Mouse (Mus musculus) right cerebral cortex, postnatal 14 days (tissue): ENCODE results near the gene Fscn2.
A peak's percentile ranks its signal among the peaks of the same experiment; 100 is the strongest.

Experiments
- DNase-seq: peaks from one replicate; pipeline ENCODE4 v3.0.0; 2022

The Fscn2 gene

DNA sequence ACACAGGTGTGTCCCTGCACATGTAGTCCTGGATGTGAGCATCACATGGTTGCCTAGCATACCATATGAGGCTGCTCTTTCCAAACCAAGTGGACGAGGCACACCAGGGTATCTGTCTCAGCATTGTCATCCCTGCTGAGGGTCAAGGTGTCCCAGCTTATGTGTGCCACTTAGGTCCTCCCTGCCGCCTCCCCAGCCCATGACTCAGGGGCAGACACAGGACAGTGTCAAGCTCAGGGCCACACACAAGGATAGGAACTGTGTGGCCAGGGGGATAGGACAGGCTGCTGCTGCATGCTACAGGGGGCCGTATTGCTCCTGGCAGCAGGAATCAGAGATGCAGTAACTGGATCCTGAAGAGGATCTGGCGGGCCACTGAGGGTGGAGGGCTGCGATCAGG, 579 bp upstream of the Fscn2 start:
- no peak for DNase-seq

DNA sequence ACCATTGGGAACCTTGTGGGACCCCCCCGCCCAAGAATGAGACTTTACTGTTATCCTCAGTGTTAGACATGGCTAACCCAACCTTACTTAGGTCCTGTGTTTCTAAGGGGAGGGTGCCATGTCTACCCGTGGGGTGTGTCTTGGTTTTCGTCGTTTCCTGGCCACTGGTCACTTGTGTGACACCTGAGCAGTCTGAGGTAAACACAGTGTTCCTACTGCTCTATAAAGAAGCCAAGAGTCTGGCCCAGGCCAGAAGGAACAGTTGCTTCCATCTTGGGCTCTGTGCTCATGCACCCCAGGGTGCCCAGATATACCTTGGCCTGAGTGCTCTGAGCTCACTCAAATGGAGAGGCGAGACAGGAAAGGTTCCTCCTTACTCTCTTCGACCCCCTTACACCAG, 1.6 kb downstream of the Fscn2 start:
- DNase-seq: no peak

DNA sequence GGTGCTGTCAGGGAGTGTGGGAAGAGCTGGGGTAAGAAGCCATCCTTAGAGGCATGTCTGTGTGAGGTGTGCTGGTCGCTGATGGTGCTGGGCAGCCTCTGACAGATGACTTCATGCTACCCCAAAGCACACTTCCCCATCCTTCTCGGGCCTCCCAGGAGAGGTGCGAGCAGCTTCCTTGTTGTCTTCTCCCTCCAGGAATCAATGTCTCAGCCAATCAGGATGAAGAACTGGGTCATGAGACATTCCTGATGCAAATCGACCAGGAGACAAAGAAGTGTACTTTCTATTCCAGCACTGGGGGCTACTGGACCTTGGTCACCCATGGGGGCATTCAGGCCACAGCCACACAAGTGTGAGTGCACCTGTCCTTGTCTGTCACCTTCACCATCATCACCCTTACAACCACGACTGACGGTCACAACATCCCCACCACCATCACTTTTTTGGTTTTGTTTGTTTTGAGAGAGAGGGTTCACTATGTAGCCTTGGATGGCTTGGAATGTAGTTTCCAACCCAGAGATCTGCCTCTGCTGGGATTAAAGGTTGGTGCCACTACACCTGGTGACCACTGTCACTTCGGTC, 5.2 kb downstream of the Fscn2 start:
- no peak for DNase-seq

DNA sequence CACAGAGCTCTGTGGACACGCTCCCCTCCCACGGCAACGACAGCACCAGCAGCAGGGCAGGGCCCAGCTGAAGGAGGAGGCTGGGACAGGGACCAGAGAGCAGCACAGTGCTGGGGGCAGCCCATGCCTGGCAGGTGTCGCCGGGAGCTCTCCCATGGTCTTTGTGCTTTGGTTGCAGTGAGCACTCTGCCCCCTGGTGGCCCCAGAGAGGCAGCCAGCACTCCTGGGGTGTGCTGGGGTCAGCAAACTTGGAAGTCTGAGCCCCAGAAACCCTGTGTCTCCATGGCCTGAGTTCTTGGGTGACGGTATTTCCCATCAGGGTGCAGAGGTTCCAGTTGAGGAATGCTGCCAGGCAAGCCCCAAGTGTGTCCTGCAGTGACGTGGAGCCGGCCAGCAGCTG, 8.3 kb downstream of the Fscn2 start:
- peak; percentile 66 for DNase-seq

- peak; percentile 20 for DNase-seq
Measured at GRCm38 (mm10) chr11:120373025-120373424, 11.7 kb downstream of the Fscn2 start.

- DNase-seq: peak; percentile 20
Measured at GRCm38 (mm10) chr11:120373820-120374586, 12.7 kb downstream of the Fscn2 start.

GRCm38 (mm10) chr11:120375324-120375723, 14.0 kb downstream of the Fscn2 start:
- peak; percentile 5 for DNase-seq

DNA sequence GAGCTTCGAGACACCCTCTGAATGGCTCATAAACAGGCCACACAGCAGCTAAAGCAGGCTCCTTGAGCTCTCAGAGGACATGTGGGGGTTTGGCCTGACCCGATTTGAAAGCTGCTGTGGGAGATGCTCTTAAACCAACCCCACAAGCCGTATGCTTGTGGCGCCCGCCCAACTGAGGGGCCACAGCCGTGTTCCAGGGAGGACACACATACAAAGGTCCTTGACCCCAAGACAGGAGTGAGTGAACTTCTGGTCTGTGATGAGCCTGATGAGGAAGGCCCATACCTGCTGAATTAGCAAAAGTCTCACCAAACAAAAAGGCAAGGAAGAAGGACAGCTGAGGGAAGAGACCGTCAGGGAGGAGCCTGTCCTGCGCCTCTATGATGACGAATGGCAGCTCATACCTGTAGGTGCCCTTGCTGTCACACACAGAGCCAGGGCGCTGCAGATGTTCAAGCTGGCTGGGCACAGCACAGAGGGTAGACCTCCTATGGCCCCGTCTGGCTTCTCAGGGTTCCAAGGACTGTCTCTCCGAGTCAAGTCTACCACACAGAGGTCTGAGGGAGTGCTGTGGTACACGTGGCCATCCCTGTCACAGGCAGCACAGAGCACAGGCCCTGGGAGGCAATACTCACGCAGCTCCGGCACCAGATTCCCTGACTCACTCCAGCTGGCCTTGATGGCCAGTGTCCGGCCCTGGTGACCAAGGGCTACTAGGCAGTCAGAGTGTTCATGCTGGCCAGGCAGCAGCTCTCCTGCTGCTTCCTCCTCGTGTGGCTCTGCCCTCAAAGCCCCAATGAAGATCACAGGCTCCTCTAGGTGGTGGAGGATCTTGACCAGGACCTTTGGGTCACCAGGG, 15.2 kb downstream of the Fscn2 start:
- peak; percentile 7 for DNase-seq

- DNase-seq: peak; percentile 16
Measured at GRCm38 (mm10) chr11:120377337-120377736, 16.0 kb downstream of the Fscn2 start.

- DNase-seq: peak; percentile 39
Measured at GRCm38 (mm10) chr11:120378031-120378610, 16.8 kb downstream of the Fscn2 start.

GRCm38 (mm10) chr11:120378611-120379540, 17.5 kb downstream of the Fscn2 start, which contains the start of gene Faap100:
TSS of gene Faap100 (minus strand) at chr11:120378764.
- peak; percentile 82 for DNase-seq

- peak; percentile 6 for DNase-seq
Measured at GRCm38 (mm10) chr11:120380271-120380670, 18.9 kb downstream of the Fscn2 start.

- DNase-seq: no peak
Measured at GRCm38 (mm10) chr11:120381157-120381556, 19.8 kb downstream of the Fscn2 start.

GRCm38 (mm10) chr11:120382509-120382908, 21.2 kb downstream of the Fscn2 start:
- DNase-seq: peak; percentile 16

DNA sequence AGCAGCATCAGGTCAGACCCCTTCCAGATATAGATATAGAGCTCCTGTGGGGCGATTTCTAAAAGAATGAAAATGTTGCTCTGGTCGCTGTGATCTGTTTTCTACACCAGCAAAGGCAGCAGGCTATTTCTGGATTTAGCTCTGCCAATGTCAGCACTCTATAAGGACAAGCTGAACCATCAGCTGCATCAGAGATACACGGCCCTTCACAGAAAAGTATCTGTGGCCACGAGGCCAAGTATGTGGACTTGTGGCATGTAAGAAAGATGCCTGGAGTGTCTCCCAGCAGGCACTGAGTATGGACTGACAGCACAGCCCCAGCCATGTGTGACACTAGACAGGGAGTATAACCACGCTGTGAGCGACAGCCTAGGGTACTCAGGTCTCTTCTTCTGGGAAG, 25.3 kb downstream of the Fscn2 start:
- DNase-seq: no peak

GRCm38 (mm10) chr11:120387157-120387556, 25.8 kb downstream of the Fscn2 start:
- DNase-seq: no peak

DNA sequence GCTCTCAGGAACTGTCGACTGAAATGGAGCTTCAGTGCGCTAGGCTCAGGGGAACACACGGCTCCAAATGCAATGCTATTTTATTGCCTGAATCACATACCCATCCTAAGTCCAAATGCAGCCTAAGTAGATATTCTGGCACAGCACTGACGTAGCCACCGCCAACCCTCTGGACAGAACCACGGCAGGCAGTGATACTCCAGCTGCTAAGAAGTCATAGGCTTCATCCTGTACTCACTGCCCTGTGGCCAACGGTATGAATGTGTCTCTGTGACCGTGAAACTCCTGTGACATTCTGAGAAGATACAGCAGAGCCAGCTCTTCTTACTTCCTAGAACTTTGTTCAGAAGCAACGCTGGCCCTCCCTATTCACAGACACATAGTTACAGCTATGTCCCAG, 27.2 kb downstream of the Fscn2 start:
- no peak for DNase-seq

GRCm38 (mm10) chr11:120395661-120396060, 34.3 kb downstream of the Fscn2 start:
- DNase-seq: no peak

DNA sequence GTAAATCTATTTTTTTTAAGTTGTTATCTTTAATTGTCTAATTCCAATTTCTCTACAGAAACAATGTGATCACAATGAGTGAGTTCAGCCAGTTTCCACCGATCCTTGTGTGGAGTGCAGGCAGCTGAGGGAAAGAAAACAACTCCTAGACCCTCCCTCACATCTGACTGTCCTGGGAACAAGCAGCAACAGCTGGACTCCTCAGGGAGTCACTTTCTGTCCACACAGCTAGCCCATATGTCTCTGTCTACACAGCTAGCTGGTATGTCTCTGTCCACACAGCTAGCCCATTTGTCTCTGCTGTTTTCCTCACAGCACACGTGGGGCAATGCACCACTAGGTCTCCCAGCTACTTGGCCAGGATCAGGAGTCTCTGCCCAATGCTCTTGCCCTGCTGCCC, 36.3 kb downstream of the Fscn2 start:
- no peak for DNase-seq

- no peak for DNase-seq
Measured at GRCm38 (mm10) chr11:120399319-120399718, 38.0 kb downstream of the Fscn2 start.

DNA sequence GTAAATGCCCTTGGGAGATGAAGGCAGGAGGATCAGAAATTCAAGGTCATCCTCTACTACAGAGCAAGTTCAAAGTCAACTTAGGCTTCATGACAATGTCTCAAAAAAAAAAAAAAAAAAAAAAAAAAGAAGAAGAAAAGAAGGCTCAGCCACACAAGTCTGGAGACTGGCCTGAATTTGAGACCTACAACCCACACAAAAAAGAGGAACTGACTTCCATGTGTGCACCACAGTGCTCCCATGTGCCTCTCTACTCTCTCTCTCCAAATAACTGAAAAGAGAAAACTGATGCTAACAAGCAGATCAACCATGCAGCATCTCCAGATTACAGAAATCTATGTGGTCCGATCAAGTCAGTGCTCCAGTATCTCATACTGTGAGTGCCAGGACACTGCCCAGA, 43.5 kb downstream of the Fscn2 start:
- no peak for DNase-seq

DNA sequence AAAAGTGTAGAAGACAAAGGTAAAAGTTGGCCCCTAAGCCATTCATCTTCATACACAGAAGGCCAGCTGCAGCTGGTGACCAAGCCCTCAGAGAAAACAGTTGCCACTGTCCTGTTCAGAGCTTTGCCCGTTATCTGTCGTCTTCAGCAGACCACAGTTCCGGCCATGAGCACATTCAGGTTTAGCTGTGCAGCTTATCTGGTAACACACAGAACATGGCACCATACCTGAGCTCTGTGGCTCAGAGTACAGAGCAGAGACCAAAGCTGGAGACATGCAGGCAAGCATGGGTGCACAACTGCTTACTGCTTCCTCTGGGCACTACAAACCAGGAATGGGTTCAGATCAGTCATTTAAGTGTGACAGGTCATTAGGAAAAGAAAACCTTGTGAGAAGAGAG, 44.5 kb downstream of the Fscn2 start:
- no peak for DNase-seq
